Mouse (Mus musculus) thymus, adult 2 months (tissue): Measurements from ENCODE around the gene Cpeb4. TPM values are rescaled to one million over a fixed set of nuclear protein-coding genes. Genes with fewer than 3 reads are reported as not detected.

ENCODE experiments used
- DNase-seq: peaks from one replicate; pipeline ENCODE4 v3.0.0; 2021
- H3K27ac ChIP-seq: fragments of 200-500 bp; 2 replicates; pipeline ENCODE4 v1.5.1; 2012; ENCODE audit warnings: low read length, control low read depth; ENCODE audit not compliant: control insufficient read depth, insufficient read depth
- H3K27me3 ChIP-seq: fragments of 200-500 bp; 2 replicates; pipeline ENCODE4 v1.6.1; 2012; ENCODE audit warnings: mild to moderate bottlenecking, low read length, moderate library complexity, mixed read lengths; ENCODE audit not compliant: control insufficient read depth, insufficient read depth
- H3K36me3 ChIP-seq: fragments of 200-500 bp; 2 replicates; pipeline ENCODE4 v1.6.1; 2012; ENCODE audit warnings: mild to moderate bottlenecking, low read length, moderate library complexity; ENCODE audit not compliant: control insufficient read depth, insufficient read depth
- H3K4me1 ChIP-seq: fragments of 200-500 bp; replicated peaks from 2 replicates; pipeline ENCODE4 v1.6.1; 2012; ENCODE audit warnings: low read length; ENCODE audit not compliant: control insufficient read depth, insufficient read depth
- H3K4me3 ChIP-seq: fragments of 200-500 bp; 2 replicates; pipeline ENCODE4 v1.5.1; 2012; ENCODE audit warnings: mild to moderate bottlenecking, low read length, control low read depth, moderate library complexity; ENCODE audit not compliant: control insufficient read depth, insufficient read depth
- CTCF ChIP-seq: fragments of 200-500 bp; IDR thresholded peaks from 2 replicates; pipeline ENCODE4 v1.5.1; 2012; ENCODE audit warnings: mild to moderate bottlenecking, control low read depth, low read length, moderate library complexity, borderline replicate concordance; ENCODE audit not compliant: control insufficient read depth, poor library complexity, insufficient read depth; ENCODE audit errors: extremely low read depth
- POLR2A ChIP-seq: fragments of 200-500 bp; IDR thresholded peaks from 2 replicates; pipeline ENCODE4 v1.6.1; 2012; ENCODE audit warnings: mild to moderate bottlenecking, low read length, control low read depth, moderate library complexity; ENCODE audit not compliant: control insufficient read depth, poor library complexity, insufficient read depth; ENCODE audit errors: extremely low read depth
- WGBS: fragments of 180-500 bp; shearing (Covaris S2); methylation state at CpG from one replicate; pipeline ENCODE4 v1.1.7; 2018; 5-methylcytosine and 5-hydroxymethylcytosine counted together
- polyA plus RNA-seq: library from polyadenylated mRNA; depleted of rRNA; stranded (reverse); fragments of >200 nt; gene quantifications from 2 replicates; pipeline ENCODE4 v1.2.3, GENCODE M21; 2012

The Cpeb4 gene
- polyA plus RNA-seq, 1 experiment = 12.0 TPM

DNA sequence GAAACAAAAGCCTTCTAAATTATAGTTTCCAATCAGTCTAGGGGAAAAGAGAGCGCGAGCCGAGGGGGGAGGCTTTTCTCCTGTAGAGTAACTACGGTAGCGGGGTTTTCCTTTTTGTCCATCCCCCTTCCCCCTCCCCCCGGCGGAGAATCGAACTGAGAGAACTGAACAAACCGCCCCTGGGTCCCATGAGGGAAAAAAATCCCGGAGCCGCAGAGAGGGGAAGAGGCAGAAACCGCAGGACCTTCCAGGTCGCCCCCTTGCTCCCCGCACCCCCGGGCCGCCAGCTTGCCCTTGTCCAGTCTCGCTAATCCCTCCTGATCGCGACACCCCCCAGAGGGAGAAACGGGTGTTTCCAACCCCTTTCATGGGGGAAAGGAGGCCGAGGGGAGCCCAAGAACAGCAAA is 873 bp upstream of the Cpeb4 start:
- H3K27me3 ChIP-seq = no peaks in the 10 kb centered on the region
- under 1% methylated on average over 21 of the region's 21 CpGs for WGBS
- no peak for TF ChIP-seq POLR2A
- no peak for TF ChIP-seq CTCF
- peak overlapping the region; percentile 76 for H3K4me3 ChIP-seq
- no peak overlapping the region for H3K27ac ChIP-seq
- DNase-seq = peak; percentile 50
- H3K4me1 ChIP-seq = peaks cover 14% of the 10 kb centered on the region
- H3K36me3 ChIP-seq = no peaks in the 10 kb centered on the region

DNA sequence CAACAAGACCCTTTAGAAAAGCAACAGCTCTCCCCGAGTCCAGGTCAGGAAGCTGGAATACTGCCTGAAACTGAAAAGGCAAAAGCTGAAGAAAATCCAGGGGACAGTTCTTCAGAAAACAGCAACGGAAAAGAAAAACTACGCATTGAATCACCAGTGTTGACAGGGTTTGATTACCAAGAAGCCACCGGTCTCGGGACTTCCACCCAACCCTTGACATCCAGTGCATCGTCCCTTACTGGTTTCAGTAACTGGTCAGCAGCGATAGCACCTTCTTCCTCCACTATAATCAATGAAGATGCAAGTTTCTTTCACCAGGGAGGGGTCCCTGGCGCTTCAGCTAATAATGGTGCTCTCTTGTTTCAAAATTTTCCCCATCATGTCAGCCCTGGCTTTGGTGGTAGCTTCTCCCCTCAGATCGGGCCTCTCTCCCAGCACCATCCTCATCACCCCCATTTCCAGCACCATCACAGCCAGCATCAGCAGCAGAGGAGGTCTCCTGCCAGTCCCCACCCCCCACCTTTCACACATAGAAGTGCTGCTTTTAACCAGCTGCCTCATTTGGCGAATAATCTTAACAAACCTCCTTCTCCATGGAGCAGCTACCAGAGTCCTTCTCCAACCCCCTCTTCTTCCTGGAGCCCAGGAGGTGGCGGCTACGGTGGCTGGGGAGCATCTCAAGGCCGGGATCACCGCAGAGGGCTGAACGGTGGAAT is 693 bp downstream of the Cpeb4 start:
- DNase-seq = no peak
- H3K4me1 ChIP-seq = peaks cover 14% of the 10 kb centered on the region
- no peaks in the 10 kb centered on the region for H3K36me3 ChIP-seq
- H3K27me3 ChIP-seq = no peaks in the 10 kb centered on the region
- 88% methylated on average over 15 of the region's 15 CpGs for WGBS
- no peak overlapping the region for H3K27ac ChIP-seq
- H3K4me3 ChIP-seq = peak overlapping the region; percentile 12; the same call in 1 of the 2 replicates
- no peak for TF ChIP-seq CTCF
- TF ChIP-seq POLR2A = no peak

DNA sequence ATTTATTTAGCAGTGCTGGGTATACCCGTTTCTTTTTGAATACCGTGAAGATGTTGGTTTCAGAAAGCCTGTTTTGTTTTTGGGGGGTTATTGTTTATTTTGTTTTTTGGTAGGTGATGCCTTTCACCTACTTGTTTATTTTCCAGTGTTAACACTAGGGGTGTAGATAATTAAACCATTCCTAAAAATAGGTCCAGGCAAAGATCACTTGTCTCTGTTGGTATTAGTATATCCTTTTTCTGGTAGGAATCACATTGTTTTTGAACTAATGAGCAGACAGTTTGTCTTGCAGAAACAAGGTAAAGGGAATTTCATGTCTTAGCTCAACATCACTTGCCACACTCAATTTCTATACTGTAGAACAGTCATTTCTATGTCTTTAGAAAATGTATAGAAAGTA is 2.1 kb downstream of the Cpeb4 start:
- Histone ChIP-seq H3K36me3 (no peaks in the 10 kb centered on the region), H3K4me3 (no peak overlapping the region), H3K27me3 (no peaks in the 10 kb centered on the region), H3K4me1 (peaks cover 14% of the 10 kb centered on the region), H3K27ac (no peak overlapping the region)
- DNase-seq = no peak
- TF ChIP-seq POLR2A (no peak), CTCF (no peak)
- 93% methylated on average over 2 of the region's 2 CpGs for WGBS

DNA sequence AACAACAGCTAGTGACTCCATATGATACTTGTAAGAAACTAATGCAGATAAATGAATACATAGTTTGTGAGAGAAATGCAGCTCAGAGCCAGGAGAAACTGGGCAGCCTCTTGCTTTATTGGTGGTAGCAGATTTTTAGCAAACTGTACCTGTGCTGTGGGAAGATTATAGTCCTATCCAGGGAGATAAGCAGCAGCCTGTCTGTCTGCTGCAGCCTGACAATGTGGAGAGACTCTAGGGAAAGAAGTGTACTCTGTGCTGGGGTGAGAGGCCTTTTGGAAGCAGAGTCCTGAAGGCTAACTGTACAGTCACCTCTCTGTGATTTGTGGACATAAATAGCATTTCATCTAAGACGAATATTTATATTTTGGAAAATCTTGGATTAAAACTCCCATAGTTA is 11.7 kb downstream of the Cpeb4 start:
- DNase-seq = no peak
- Histone ChIP-seq H3K4me1 (no peaks in the 10 kb centered on the region), H3K27me3 (no peaks in the 10 kb centered on the region), H3K27ac (no peak overlapping the region), H3K36me3 (no peaks in the 10 kb centered on the region), H3K4me3 (no peak overlapping the region)
- TF ChIP-seq CTCF (no peak), POLR2A (no peak)
- WGBS = 95% methylated on average over 1 of the region's 1 CpGs

- TF ChIP-seq POLR2A (no peak), CTCF (no peak)
- Histone ChIP-seq H3K27ac (no peak overlapping the region), H3K4me1 (no peaks in the 10 kb centered on the region), H3K4me3 (no peak overlapping the region), H3K27me3 (no peaks in the 10 kb centered on the region), H3K36me3 (no peaks in the 10 kb centered on the region; the same call in 1 of the 2 replicates)
- no peak for DNase-seq
- 96% methylated on average over 1 of the region's 1 CpGs for WGBS
Observed at GRCm38 (mm10) chr11:31885765-31886164, 13.8 kb downstream of the Cpeb4 start.

- 95% methylated on average over 1 of the region's 1 CpGs for whole genome bisulfite sequencing
- Histone ChIP-seq H3K4me1 (peaks cover 4% of the 10 kb centered on the region), H3K27me3 (no peaks in the 10 kb centered on the region), H3K4me3 (no peak overlapping the region), H3K36me3 (no peaks in the 10 kb centered on the region; the same call in 1 of the 2 replicates), H3K27ac (no peak overlapping the region)
- TF ChIP-seq CTCF (no peak), POLR2A (no peak)
- DNase-seq = no peak
Observed at GRCm38 (mm10) chr11:31888229-31888628, 16.2 kb downstream of the Cpeb4 start.

GRCm38 (mm10) chr11:31892152-31892551 is 20.1 kb downstream of the Cpeb4 start:
- peaks cover 4% of the 10 kb centered on the region for H3K4me1 ChIP-seq
- DNase-seq = peak; percentile 6
- no peak overlapping the region for H3K27ac ChIP-seq

More at GRCm38 (mm10) chr11:31892152-31892551, 20.1 kb downstream of the Cpeb4 start:
- TF ChIP-seq CTCF (no peak), POLR2A (no peak)
- H3K36me3 ChIP-seq = no peaks in the 10 kb centered on the region; the same call in 1 of the 2 replicates
- no peak overlapping the region for H3K4me3 ChIP-seq
- WGBS = 4% methylated on average over 3 of the region's 3 CpGs
- H3K27me3 ChIP-seq = no peaks in the 10 kb centered on the region
